Mouse (Mus musculus) bone marrow, adult 2 months (tissue): ENCODE results near the gene Prpf38b. TPM values are rescaled to one million over a fixed set of nuclear protein-coding genes. Genes with fewer than 3 reads are reported as not detected.

ENCODE experiments used
- H3K27ac ChIP-seq: fragments of 200-500 bp; 2 replicates; pipeline ENCODE4 v1.5.1; 2012; ENCODE audit warnings: low read depth, mild to moderate bottlenecking, control low read depth, inconsistent platforms, low read length; ENCODE audit not compliant: control insufficient read depth, poor library complexity, insufficient read depth
- H3K4me1 ChIP-seq: fragments of 200-500 bp; 2 replicates; pipeline ENCODE4 v1.6.1; 2011; ENCODE audit warnings: low read length; ENCODE audit not compliant: control insufficient read depth, insufficient read depth
- H3K4me3 ChIP-seq: fragments of 200-500 bp; replicated peaks from 2 replicates; pipeline ENCODE3; 2011; ENCODE audit warnings: mild to moderate bottlenecking, low read depth, low read length, control low read depth; ENCODE audit not compliant: control insufficient read depth
- CTCF ChIP-seq: fragments of 200-500 bp; IDR thresholded peaks from 2 replicates; pipeline ENCODE4 v1.5.1; 2011; ENCODE audit warnings: low read length, control low read depth; ENCODE audit not compliant: control insufficient read depth, insufficient read depth
- POLR2A ChIP-seq: fragments of 200-500 bp; IDR thresholded peaks from 2 replicates; pipeline ENCODE4 v1.6.1; 2011; ENCODE audit warnings: low read depth, mild to moderate bottlenecking, control low read depth, low read length, borderline replicate concordance; ENCODE audit not compliant: control insufficient read depth
- WGBS: fragments of 180-500 bp; shearing (Covaris S2); methylation state at CpG from one replicate; pipeline ENCODE4 v1.1.7; 2018; 5-methylcytosine and 5-hydroxymethylcytosine counted together
- polyA plus RNA-seq: library from polyadenylated mRNA; stranded (reverse); fragments of >200 nt; gene quantifications from 2 replicates; pipeline ENCODE4 v1.2.4, GENCODE M21; 2011; ENCODE audit warnings: low replicate concordance; ENCODE audit not compliant: missing spikeins, insufficient read depth, insufficient read length

Prpf38b gene
- polyA plus RNA-seq, 1 experiment: 184 TPM

DNA sequence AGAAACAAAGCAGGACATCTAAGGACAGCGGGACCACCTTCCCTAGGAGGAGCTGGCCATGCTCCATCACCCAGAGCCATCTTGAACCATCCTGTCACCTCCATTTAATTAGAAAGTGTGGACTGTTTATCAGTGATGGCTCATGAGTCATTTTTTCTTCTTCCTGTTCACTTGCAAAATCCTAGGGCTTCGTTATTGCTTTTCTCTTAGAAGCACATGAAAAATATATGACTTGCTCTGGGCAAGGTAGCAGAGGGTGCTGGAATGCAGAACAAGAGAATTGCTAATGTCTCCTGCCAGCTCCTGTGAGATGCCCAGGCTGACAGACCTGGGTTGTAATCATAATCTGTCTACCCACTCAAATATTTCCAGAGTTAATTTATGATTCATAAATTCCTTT is 50.7 kb downstream of the Prpf38b start:
- Histone ChIP-seq H3K27ac (no peak overlapping the region), H3K4me1 (no peaks in the 10 kb centered on the region; the same call in 1 of the 2 replicates)
- WGBS: 41% methylated on average over 2 of the region's 2 CpGs

DNA sequence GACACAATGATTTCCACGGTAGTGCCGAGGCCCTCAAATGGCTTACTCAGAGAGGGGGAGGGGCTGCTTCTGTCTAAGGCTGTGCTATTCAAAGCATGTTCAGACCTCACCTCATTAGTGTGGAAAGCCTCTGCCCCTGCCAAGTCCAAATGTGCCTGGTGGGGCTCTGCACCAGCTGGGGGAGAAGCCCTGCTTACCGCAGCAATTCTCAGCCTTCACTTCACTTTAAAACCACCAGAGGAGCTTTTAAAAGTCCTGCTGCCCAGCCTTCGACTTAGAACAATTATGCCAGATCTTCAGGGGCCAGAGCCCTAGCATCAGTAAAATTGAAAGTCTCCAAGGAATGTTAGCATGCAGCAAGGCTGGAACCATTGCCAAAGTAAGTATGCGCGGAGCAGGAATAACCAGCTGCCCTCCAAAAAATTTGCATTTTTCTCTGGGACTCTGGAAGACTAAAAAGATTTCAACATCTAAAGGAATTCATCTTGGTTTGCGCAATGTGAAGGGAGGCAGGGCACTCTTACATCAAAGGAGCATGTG is 53.2 kb downstream of the Prpf38b start:
- no peaks in the 10 kb centered on the region for H3K4me1 ChIP-seq
- H3K4me3 ChIP-seq: no peak overlapping the region
- no peak overlapping the region for H3K27ac ChIP-seq
- TF ChIP-seq CTCF (no peak), POLR2A (no peak)
- WGBS: 69% methylated on average over 7 of the region's 7 CpGs

More for the DNA sequence above, 50.7 kb downstream of the Prpf38b start:
- TF ChIP-seq POLR2A (no peak), CTCF (no peak)
- no peak overlapping the region for H3K4me3 ChIP-seq

DNA sequence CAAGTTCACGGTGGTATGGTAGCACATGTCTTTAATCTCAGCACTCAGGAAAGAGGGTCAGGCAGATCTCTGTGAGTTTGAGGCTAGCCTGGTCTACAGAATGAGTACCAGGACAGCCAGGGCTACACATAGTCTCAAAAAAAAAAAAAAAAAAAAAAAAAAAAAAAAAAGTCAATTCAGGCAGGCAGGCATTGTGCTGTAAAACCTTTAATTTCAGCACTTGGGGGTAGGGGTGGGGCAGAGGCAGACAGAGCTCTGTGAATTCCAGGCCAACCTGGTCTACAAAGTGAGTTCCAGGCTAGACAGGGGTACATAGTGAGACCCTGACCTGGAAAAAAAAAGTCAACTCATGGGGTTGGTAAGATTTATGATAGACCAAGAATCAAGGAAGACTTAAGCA is 53.8 kb downstream of the Prpf38b start:
- TF ChIP-seq CTCF (no peak), POLR2A (no peak)
- Histone ChIP-seq H3K4me3 (no peak overlapping the region), H3K27ac (no peak overlapping the region), H3K4me1 (no peaks in the 10 kb centered on the region)
- WGBS: 81% methylated on average over 1 of the region's 1 CpGs

DNA sequence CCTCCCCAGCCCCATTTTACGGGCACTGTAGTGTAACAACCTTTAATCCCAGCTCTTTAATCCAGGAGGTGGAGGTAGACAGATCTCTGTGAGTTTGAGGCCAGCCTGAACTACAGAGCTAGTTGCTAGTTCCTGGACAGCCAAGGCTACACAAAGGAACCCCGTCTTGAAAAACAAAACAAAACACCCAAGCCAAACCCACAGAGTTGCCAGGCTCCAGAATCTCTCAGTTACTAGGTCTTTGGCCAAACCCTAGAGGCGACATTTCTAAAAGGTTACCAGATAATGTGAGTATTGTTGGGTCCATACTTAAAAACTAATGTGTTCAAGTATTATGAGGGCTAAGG is 54.4 kb downstream of the Prpf38b start:
- Histone ChIP-seq H3K4me1 (no peaks in the 10 kb centered on the region), H3K27ac (no peak overlapping the region), H3K4me3 (no peak overlapping the region)
- no peak for TF ChIP-seq CTCF
- TF ChIP-seq POLR2A: no peak
- 41% methylated on average over 3 of the region's 3 CpGs for WGBS

DNA sequence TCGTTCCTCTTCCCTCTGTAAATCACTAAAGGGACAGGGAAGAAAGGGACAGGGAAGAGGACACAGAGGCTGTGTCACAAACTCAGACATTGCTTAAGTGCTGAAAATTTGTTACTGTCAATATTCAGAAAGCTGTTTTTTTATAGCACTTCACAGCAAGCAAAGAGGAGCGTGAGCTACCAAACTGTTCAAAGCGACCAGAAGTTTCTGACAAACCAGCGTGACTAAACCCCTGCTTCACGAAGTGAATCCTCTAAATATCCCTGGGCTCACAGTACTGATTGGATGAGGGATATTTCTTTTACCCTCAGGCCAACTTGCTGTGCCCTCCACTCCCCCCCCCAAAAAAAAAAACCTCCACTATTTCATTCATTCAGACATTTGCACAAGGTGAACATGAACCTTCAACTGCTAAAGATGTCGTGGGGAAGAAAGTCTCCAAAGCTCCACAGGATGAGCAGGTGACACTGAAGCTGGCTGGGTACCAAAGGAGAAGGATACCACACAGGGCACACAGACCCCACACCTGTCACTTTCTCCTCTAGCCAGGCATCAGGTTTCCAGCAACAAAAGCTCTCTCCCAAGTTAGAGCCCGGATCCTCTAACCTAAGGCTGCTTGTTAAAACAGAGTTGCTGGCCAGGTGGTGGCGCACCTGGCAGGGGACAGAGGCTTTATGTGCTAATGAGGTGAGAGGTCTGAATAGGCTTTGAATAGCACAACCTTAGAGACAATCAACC is 55.0 kb downstream of the Prpf38b start:
- TF ChIP-seq CTCF (peak; percentile 48; the same call in 1 of the 2 replicates), POLR2A (no peak)
- 69% methylated on average over 8 of the region's 8 CpGs for WGBS
- H3K27ac ChIP-seq: no peak overlapping the region
- no peaks in the 10 kb centered on the region for H3K4me1 ChIP-seq
- no peak overlapping the region for H3K4me3 ChIP-seq

DNA sequence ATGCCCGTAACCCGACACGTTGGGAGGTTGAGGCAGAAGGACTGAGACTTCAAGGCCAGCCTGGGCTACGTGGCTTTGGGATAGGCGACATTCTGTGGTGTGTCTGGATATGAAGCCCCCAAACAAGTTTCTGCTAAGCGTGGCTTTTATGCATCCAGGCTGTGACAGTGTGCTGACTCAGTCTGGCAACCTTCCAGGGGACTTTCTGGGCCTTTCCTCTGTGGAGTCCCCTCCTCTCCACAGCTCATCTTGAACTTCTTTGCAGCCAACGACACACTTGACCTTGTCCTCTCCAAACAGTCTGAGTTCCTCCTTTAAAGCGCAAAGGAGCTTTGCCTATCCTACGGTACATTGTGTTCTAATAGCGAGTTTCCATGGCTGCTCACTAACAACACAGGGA is 55.7 kb downstream of the Prpf38b start:
- Histone ChIP-seq H3K4me3 (no peak overlapping the region), H3K4me1 (no peaks in the 10 kb centered on the region), H3K27ac (no peak overlapping the region)
- TF ChIP-seq POLR2A: no peak
- TF ChIP-seq CTCF: no peak
- WGBS: 49% methylated on average over 10 of the region's 10 CpGs

DNA sequence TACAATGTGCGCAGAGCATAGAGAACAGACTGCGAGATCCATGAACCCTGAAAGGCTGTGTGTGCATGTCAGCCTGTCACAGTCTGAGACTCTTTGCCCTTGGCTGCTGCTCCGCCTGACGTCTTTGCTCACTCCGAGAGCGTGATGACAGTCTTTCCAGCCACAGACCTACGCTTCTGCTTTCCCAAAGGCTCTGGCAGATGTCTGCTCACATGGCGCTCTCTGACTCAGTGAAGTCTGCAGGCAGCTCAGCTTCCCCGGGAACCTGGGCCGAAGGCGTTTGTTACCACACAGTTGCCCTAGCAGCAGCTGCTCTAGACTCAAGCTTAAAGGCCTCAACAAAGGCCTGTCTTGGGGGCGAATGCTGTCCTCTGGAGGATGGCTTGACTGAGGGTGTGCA is 56.2 kb downstream of the Prpf38b start:
- no peak overlapping the region for H3K27ac ChIP-seq
- no peak for TF ChIP-seq CTCF
- no peak for TF ChIP-seq POLR2A
- H3K4me3 ChIP-seq: no peak overlapping the region
- WGBS: 48% methylated on average over 12 of the region's 12 CpGs
- no peaks in the 10 kb centered on the region for H3K4me1 ChIP-seq

DNA sequence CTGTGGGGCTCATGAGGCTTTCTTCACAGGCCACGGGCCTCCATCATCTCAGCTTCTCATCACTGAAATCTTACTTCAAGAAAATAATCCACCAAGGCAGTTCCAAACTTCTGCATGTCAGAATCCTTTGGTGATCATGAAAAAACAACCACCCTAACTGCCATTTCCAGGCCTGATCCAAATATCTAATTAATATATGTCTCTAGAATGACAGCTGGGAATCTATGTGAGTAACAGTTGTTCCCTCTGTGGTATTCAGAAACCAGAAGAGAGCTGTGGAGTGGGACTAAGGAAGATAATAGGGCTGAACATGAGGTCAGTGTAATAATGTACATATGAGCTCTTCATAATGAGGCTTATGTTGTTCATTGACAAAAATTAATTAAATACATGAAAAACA is 58.3 kb downstream of the Prpf38b start:
- Histone ChIP-seq H3K27ac (no peak overlapping the region), H3K4me3 (no peak overlapping the region), H3K4me1 (no peaks in the 10 kb centered on the region)
- TF ChIP-seq CTCF (no peak), POLR2A (no peak)
- WGBS: 31% methylated on average over 1 of the region's 1 CpGs

Other genes with a start within 250 kb of the Prpf38b start
- gene Gpsm2, start 189.4 kb downstream of the Prpf38b start, polyA plus RNA-seq: 20.9 and 26.1 TPM in 2 replicates
- gene Aknad1, start 172.1 kb downstream of the Prpf38b start, polyA plus RNA-seq: 1.3 and 2.2 TPM in 2 replicates
- gene Stxbp3, start 71.2 kb downstream of the Prpf38b start, polyA plus RNA-seq: 11.0 and 13.3 TPM in 2 replicates
- not detected in 2 replicates for gene Fndc7, start 21.7 kb downstream of the Prpf38b start, polyA plus RNA-seq
- not detected in 2 replicates for gene Henmt1, start 28.1 kb upstream of the Prpf38b start, polyA plus RNA-seq
- not detected in 2 replicates for gene Gm9857, start 28.7 kb upstream of the Prpf38b start, polyA plus RNA-seq
- 3.7 and 4.3 TPM in 2 replicates for gene Fam102b, start 115.9 kb upstream of the Prpf38b start, polyA plus RNA-seq
- gene Slc25a54, start 168.7 kb upstream of the Prpf38b start, polyA plus RNA-seq: not detected in 2 replicates
- gene Slc25a24, start 211.4 kb upstream of the Prpf38b start, polyA plus RNA-seq: 7.5 and 11.8 TPM in 2 replicates